Mouse (Mus musculus) cerebellum, adult 9-11 months (tissue): ENCODE measurements around the gene Nrxn2.
A peak's percentile ranks its signal among the peaks of the same experiment; 100 is the strongest.

Source experiments
- DNase-seq: peaks from one replicate; pipeline ENCODE4 v3.0.0; 2022

Gene Nrxn2

DNA sequence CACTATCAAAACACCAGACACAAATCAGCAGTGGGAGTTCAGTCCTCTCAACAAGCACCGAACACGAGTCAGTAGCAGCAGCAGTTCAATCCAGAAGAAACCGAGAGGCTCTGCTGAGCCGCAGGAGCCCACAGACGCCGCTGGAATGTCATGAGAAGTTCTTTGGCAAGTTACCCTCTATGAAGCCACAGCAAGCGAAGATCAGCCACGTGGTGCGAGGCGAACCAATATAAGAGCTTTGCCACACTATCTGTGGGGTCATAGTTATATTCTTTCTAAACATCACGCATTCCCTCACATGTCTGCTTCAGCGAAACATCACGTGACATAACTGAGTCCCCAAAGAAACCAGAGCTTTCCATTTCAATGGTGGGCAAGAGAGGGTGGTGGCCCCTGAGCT, 126.2 kb downstream of the Nrxn2 start:
- DNase-seq = peak; percentile 36

GRCm38 (mm10) chr19:6545481-6545880, 127.0 kb downstream of the Nrxn2 start:
- DNase-seq = peak; percentile 62

DNA sequence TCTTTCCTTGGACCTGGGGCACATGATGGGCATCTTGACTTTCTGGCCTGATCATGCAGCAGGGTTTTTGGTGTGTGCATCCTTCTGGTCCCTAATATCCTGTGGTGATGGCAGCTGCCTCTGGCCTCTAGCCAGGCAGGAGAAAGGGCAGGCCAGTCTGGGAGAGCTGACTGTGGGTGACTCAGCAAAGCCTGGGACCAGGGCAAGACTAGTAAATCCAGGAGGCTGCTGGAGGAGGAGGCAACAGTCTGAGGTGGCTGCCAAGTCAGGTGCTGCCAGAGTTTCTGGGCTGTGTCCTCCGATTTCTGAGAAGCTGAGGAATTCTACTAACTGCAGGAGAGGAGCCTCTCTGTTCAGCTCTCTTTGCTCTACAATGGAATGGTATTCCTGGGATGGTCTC, 127.6 kb downstream of the Nrxn2 start:
- peak; percentile 97 for DNase-seq

DNA sequence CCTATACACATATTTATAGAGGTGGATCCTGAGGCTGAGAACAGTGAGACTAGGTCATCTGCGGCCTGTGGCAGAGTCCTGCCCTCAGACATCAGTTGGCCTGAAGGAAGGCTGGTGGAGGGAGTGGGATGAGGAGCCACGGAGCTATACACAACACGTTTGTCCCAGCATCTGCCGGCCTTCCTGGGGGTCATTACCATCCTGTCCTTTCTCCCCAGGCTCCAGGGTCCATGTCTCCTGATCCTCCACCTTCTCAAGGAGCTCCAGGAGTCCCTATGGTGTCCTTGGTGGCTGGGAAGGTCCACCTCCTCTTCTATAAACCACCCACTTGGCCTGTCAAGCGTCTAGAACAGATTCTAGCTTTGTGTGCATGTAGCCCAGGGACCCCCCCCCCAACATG, 129.3 kb downstream of the Nrxn2 start:
- peak; percentile 45 for DNase-seq

DNA sequence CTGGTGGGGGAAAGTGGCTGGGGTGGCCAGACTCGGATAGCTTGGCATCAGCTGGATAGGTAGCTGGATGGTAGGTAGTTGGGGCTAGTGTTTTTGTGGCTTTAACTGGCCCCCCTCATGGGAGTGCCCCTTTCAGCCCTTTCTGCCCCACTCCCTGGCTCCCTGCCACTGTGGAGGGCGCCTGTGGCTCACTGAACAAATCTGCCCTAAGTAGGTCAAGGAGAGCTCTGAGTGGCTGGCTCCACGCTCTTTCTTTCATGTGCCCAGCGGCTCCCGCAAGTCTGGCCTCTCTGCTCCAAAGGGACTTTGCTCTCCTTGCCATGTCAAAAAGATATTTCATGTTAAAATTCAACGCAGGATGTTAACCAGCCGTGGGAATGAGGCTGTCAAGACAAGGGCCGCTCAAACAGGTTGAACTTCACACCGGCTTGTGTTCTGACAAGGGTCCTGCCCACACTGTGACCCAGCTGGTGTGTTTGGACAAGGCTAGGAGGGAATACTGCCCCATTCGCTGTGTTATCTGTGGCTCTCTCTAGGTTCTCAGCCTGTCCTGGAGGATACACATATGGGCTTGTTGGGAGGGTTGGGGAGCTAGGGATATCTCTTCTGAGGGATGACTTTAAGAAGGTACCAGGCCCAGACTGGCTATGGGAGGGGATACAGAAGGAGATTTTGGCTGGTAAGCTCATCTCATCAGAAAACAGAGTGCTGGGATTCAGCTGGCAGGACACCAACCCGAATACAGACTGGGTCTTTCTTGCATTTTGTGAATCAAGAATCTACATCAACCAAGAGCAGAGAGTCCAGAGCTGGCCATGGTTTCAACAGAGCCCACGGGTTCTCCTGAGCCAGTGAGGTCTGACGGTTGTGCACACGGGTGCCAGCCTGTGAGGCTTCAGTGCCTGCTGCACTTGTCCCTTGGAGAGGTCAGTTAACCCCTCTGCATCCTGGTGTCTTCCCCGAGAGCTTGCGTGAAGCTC, 130.2 kb downstream of the Nrxn2 start:
- DNase-seq = peak; percentile 78

DNA sequence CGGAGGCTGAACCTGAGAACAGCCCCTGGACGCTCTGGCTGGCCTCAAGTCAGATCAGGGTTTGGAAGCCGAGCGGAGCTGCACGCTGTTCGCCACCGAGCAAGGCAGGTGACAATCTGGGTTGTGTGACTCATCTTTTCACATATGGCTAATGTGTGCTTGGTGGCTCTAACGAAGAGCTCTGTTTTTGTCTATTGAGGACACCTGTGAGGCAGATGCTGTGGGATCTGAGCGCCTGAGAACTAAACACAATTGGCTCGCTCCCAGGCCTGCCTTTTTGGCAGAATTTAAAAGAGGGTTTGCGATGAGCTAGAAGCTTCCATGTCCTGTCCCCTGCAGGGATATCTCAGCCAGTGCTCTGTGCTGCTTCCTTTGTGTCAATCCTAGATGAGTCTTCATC, 131.0 kb downstream of the Nrxn2 start:
- peak; percentile 92 for DNase-seq

DNA sequence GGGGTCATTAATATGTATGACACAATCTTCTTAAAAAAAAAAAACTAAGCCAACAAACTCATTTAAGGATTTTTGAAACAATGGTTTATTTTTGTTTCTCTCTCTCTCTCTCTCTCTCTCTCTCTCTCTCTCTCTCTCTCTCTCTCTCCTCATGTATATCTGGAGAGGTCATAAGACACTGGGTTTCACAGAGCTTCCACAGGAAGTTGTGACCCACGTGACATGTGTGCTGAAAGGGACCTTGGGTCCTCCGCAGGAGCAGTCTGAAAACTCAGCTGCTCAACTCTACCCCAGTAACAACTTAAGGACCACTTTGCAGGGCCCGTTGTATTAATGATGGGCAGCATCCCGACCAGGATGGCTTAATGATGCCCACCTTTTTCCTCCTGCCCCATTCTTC, 132.7 kb downstream of the Nrxn2 start:
- DNase-seq = peak; percentile 18

GRCm38 (mm10) chr19:6552302-6553028, 133.9 kb downstream of the Nrxn2 start:
- peak; percentile 86 for DNase-seq

DNA sequence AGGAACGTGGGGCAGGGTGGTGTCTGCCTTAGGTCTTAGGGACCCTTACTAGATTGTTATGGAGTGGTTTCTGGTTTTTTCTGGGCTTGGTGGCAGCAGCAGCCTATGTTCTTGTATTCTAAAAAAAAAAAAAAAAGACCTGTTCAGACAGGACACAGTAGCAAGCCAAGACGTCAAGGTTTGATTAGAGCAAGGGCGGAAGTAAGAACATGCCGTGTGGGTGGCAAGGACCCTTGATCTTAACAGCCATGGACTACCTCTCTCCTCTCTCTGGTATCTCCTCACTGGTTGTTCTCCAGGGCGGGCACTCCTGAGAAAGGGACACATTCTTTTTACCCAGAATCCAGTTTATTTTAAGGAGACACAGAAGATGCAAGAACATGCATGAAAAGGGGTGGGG, 134.6 kb downstream of the Nrxn2 start:
- DNase-seq = peak; percentile 20

DNA sequence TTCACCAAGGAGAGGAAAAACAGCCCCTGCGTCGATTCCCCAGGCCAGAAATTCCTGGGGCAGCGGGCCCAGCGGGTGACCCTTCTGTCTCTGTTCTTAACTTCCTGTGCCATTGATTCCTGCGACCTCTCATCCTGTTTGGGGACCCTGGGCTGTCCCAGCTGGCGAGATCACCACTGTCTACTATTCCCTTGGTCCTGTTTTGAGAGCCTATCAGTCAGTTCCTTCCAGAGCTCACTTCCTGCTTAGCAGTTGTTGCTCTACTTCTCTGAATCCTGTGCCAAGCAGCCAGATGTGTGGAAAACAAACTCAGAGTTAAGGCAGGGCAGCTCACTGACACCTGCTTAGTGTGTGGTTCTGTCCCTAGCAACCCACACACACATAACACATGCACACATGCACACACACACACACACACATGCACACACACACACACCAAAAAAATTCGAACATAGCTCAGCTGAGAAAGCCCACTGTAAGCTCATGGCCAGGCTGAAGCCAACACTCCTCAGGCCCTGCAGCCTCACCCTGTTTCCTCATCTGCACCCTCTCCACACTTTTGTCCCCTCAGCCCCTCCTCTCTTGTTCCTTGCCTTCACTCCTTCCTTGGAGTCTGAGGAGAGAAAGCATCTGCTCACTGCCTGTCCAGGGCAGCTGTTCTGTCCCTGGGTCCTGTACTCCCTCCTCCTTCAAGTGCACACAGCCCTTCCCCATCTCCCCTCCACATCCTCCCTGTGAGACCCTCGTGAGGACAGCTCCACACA, 135.5 kb downstream of the Nrxn2 start:
- peak; percentile 21 for DNase-seq

DNA sequence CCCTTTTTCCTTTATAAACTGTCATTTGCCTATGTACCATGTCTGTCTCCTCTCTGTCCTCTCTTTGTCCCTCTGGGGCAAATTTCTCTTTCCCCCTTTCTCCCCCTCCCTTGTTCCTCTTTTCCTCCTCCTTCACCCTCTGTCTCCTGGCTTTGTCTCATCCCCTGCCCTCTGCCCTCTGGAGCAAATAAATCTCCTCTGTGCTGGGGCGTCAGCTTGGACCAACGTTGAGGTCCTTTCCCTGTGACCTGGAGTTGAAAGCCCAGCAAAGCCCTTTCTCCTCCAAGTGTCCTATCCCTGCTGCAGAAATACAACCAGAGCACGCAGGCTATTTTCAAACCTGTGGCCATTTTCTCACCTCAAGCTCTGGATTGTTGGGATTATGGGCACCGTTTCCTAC, 141.0 kb downstream of the Nrxn2 start:
- DNase-seq = no peak

GRCm38 (mm10) chr19:6560246-6560815, 141.8 kb downstream of the Nrxn2 start:
- DNase-seq = no peak

DNA sequence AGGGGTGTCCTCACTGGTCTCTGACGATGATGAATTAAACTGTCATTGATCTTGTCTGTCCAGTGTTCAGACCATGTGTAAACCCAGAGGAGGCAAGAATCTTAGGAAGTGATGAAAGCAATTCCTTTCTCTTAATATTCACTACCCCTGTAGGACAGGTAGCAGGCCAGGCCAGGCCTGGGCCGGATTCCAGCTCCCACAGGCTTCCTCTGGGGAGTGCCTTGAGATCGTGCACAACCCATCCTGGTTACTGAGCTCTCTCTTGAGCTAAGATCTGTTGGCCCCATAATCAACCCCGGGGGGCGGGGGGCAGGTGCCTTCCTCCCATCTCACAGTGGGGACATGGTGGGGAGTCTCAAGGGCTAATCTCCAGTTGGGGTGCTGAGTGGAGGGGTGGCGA, 146.6 kb downstream of the Nrxn2 start:
- DNase-seq = peak; percentile 32

- peak; percentile 37 for DNase-seq
Measured at GRCm38 (mm10) chr19:6566450-6566849, 147.9 kb downstream of the Nrxn2 start.

DNA sequence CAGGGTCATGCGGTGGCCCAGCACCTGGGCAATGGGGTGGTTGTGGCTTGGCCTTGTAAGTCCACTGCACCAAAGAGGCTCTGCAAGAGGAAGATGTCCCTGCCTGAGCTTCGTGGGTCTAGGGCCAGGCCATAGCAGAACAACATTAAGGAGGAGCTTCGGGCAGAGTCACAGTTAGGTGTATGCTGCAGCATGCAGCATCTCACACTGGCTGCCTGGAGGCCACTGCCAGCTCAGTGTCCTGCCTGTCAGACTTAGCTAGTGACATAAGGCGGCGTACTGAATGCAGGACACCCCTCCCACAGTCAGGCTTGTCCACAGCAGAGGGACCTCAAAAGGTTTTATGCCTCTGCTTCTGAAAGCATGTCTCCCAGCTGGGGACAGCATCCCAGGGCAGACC, 150.5 kb downstream of the Nrxn2 start:
- peak; percentile 47 for DNase-seq

GRCm38 (mm10) chr19:6569561-6569960, 151.0 kb downstream of the Nrxn2 start:
- DNase-seq = no peak

DNA sequence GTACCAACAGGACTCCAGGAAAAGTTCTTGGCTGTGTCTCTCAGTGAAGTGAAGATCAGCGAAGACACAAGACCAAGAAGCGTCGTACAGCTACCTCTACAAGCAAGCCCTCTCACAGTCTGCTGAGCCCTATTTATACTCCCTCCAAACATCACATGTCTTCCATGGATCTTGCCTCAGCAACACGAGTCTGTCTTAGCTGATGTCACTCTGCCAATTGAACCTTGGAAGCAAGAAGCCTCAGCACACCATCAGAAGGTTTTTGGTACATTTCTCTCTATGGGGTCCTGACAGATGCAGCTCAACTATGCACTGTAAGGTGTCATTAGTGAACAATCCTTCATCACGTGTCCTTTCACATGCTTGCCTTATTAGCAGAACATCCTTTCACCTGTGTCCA, 152.9 kb downstream of the Nrxn2 start:
- DNase-seq = peak; percentile 65

DNA sequence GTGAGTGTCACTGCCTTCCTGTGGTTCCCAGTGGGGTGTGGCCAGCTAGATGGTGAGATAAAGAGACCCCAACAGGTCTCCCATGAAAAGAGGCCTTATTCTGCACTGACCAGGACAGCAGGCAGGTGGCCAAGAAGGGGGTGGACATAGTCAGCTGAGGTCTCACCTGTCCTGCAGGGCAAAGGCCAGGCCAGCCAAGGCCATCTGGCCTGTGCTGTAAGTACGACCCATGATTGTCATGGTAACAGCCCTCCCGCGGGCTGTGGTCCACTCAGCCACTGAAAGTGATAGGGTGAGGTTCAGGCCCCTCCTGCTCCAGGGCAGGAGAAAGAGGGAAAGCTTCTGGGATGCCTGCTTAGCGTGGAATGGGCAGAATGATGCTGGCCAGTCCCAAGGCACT, 153.5 kb downstream of the Nrxn2 start:
- peak; percentile 95 for DNase-seq
